Mouse (Mus musculus) G1E (cell line): ENCODE data around the gene Kbtbd7. TPM values are rescaled to one million over a fixed set of nuclear protein-coding genes. Genes with fewer than 3 reads are reported as not detected.
A peak's percentile ranks its signal among the peaks of the same experiment; 100 is the strongest.
"Not testable (repeated sequence)": the region's sequence is repeated elsewhere in the genome, so short reads cannot be mapped to it uniquely, and the experiment has no call there.

Source experiments
- ATAC-seq: 2 replicates; pipeline ENCODE4 v1.8.0; 2016; ENCODE audit warnings: mild to moderate bottlenecking; ENCODE audit not compliant: insufficient number of reproducible peaks, poor library complexity, low FRiP score, severe bottlenecking; ENCODE audit errors: extremely low read depth
- DNase-seq: peaks from one replicate; pipeline ENCODE4 v3.0.0; 2012; ENCODE audit warnings: low spot score
- H3K27me3 ChIP-seq: 2 replicates; pipeline ENCODE4 v1.6.1; 2012; ENCODE audit warnings: mild to moderate bottlenecking, low read length, inconsistent platforms; ENCODE audit not compliant: insufficient read depth
- H3K36me3 ChIP-seq: replicated peaks from 2 replicates; pipeline ENCODE3; 2012; ENCODE audit warnings: mild to moderate bottlenecking, inconsistent platforms
- H3K4me1 ChIP-seq: 2 replicates; pipeline ENCODE4 v1.6.1; 2012; ENCODE audit warnings: low read depth, low read length, inconsistent platforms, mixed read lengths; ENCODE audit not compliant: insufficient read depth
- H3K4me3 ChIP-seq: 2 replicates; pipeline ENCODE4 v1.5.1; 2012; ENCODE audit warnings: low read depth, mild to moderate bottlenecking, inconsistent platforms, low read length, moderate library complexity, mixed read lengths
- H3K9me3 ChIP-seq: replicated peaks from 2 replicates; pipeline ENCODE4 v1.6.1; 2012; ENCODE audit warnings: inconsistent platforms
- CTCF ChIP-seq: IDR thresholded peaks from 2 replicates; pipeline ENCODE4 v1.5.1; 2012; ENCODE audit warnings: low read depth, low read length, inconsistent platforms, mixed read lengths
- GATA1 ChIP-seq: IDR thresholded peaks from 2 replicates; pipeline ENCODE4 v1.6.1; 2012; ENCODE audit warnings: borderline replicate concordance, low read length, inconsistent platforms, mixed read lengths
- GATA2 ChIP-seq: IDR thresholded peaks from 2 replicates; pipeline ENCODE4 v1.6.1; 2012; ENCODE audit warnings: low read depth, low read length, inconsistent platforms, borderline replicate concordance
- POLR2AphosphoS5 ChIP-seq: IDR thresholded peaks from 2 replicates; pipeline ENCODE4 v1.6.1; 2012; ENCODE audit warnings: low read depth, low read length, inconsistent platforms; ENCODE audit not compliant: insufficient replicate concordance
- TAL1 ChIP-seq: conservative IDR thresholded peaks from 2 replicates; pipeline ENCODE4 v1.6.1; 2012; ENCODE audit warnings: low read depth, low read length, inconsistent platforms, mixed read lengths
- polyA plus RNA-seq: library from polyadenylated mRNA; stranded (reverse); fragments of >175 nt; gene quantifications from 2 replicates; pipeline ENCODE4 v1.2.3, GENCODE M21; 2012
- total RNA-seq, 2 experiments: library from RNA; stranded (forward) in 1 of 2; stranded (reverse) in 1 of 2; fragments of 200-1000 nt in 1 of 2; fragments of >200 nt in 1 of 2; fragmentation: Nextera tagmentation in 1 of 2; gene quantifications; 2 replicates each; pipeline ENCODE4 v1.2.3; 2014 to 2017

Kbtbd7 gene
- total and polyA plus RNA-seq, 3 experiments: 4.3 to 24.9 (median 17.6) TPM

- ATAC-seq: no peak
Observed at GRCm38 (mm10) chr14:79420083-79420685, 6.1 kb upstream of the Kbtbd7 start.

GRCm38 (mm10) chr14:79426730-79427365 is 537 bp downstream of the Kbtbd7 start:
- not testable (repeated sequence) for DNase-seq, H3K9me3 ChIP-seq, H3K27me3 ChIP-seq, ATAC-seq
- Histone ChIP-seq H3K4me1 (peaks cover 14% of the 10 kb centered on the region; the same call in 1 of the 2 replicates), H3K4me3 (peak overlapping the region; percentile 71), H3K36me3 (peaks cover 31% of the 10 kb centered on the region)

More at GRCm38 (mm10) chr14:79420083-79420685, 6.1 kb upstream of the Kbtbd7 start:
- DNase-seq: no peak
- TF ChIP-seq TAL1: no peak
- TF ChIP-seq POLR2AphosphoS5: no peak
- TF ChIP-seq CTCF: no peak
- TF ChIP-seq GATA2: no peak
- no peak for TF ChIP-seq GATA1
- H3K36me3 ChIP-seq: peaks cover 61% of the 10 kb centered on the region
- no peaks in the 10 kb centered on the region for H3K27me3 ChIP-seq
- no peaks in the 10 kb centered on the region; the same call in 1 of the 2 replicates for H3K4me1 ChIP-seq
- no peaks in the 10 kb centered on the region for H3K9me3 ChIP-seq
- no peak overlapping the region for H3K4me3 ChIP-seq

- Histone ChIP-seq H3K4me3 (no peak overlapping the region), H3K9me3 (no peaks in the 10 kb centered on the region; the same call in 1 of the 2 replicates), H3K4me1 (peaks cover 8% of the 10 kb centered on the region; the same call in 1 of the 2 replicates), H3K27me3 (peaks cover 3% of the 10 kb centered on the region; the same call in 1 of the 2 replicates), H3K36me3 (peaks cover 3% of the 10 kb centered on the region)
- no peak for TF ChIP-seq GATA2
- TF ChIP-seq POLR2AphosphoS5: no peak
- no peak for TF ChIP-seq CTCF
- no peak for TF ChIP-seq GATA1
- TF ChIP-seq TAL1: no peak
- DNase-seq (no peak), ATAC-seq (no peak)
Observed at GRCm38 (mm10) chr14:79434068-79434467, 7.8 kb downstream of the Kbtbd7 start.

GRCm38 (mm10) chr14:79440655-79441054 is 14.3 kb downstream of the Kbtbd7 start:
- H3K4me3 ChIP-seq: no peak overlapping the region
- H3K4me1 ChIP-seq: peaks cover 5% of the 10 kb centered on the region
- ATAC-seq (peak; percentile 38), DNase-seq (no peak)
- H3K9me3 ChIP-seq: peaks cover 2% of the 10 kb centered on the region; the same call in 1 of the 2 replicates
- no peaks in the 10 kb centered on the region for H3K36me3 ChIP-seq
- H3K27me3 ChIP-seq: peaks cover 19% of the 10 kb centered on the region
- no peak for TF ChIP-seq GATA1
- TF ChIP-seq GATA2: no peak
- TF ChIP-seq CTCF: no peak
- no peak for TF ChIP-seq TAL1
- no peak for TF ChIP-seq POLR2AphosphoS5

GRCm38 (mm10) chr14:79441441-79441840 is 15.1 kb downstream of the Kbtbd7 start:
- ATAC-seq: no peak
- TF ChIP-seq CTCF: no peak
- no peak for TF ChIP-seq POLR2AphosphoS5
- no peak for TF ChIP-seq GATA1
- no peak for TF ChIP-seq GATA2
- no peak for TF ChIP-seq TAL1
- peaks cover 2% of the 10 kb centered on the region; the same call in 1 of the 2 replicates for H3K9me3 ChIP-seq
- peaks cover 23% of the 10 kb centered on the region for H3K27me3 ChIP-seq
- H3K4me1 ChIP-seq: peaks cover 5% of the 10 kb centered on the region
- H3K4me3 ChIP-seq: no peak overlapping the region
- no peak for DNase-seq
- no peaks in the 10 kb centered on the region for H3K36me3 ChIP-seq

- ATAC-seq (no peak), DNase-seq (no peak)
- H3K36me3 ChIP-seq: no peaks in the 10 kb centered on the region
- peaks cover 25% of the 10 kb centered on the region for H3K27me3 ChIP-seq
- peaks cover 5% of the 10 kb centered on the region for H3K4me1 ChIP-seq
- TF ChIP-seq POLR2AphosphoS5 (no peak), GATA1 (no peak), GATA2 (no peak), TAL1 (no peak), CTCF (no peak)
- H3K9me3 ChIP-seq: 0 out of 2 replicates have a peak, but pooled peaks cover 2% of the 10 kb centered on the region
- no peak overlapping the region for H3K4me3 ChIP-seq
Observed at GRCm38 (mm10) chr14:79444601-79445000, 18.3 kb downstream of the Kbtbd7 start.
